Mouse (Mus musculus): Measurements from ENCODE around the gene Ffar2.

DNA sequence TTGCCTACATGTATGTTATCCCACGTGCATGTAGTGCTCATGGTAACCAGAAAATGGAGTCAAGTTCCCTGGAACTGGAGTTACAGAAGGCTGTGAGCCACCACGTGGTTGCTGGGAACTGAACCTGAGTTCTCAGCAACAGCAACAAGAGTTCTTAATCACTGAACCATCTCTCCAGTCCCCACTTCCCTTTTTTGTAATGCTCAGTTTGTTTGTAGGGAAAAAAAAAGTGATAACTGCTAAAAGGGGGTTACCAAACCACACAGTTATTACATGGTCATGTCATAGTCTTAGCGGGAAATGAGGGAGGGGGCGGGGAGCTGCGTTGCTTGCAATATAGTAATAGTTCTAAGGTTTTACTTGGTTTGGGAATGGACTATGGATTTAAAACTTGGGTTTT lies 18.5 kb upstream of the Ffar2 start:
- TF ChIP-seq CTCF (IDR thresholded peaks at IDR 0.05; ENCODE audit: control insufficient read depth, insufficient read depth, insufficient replicate concordance, low read depth, low read length), result no peak
- TF ChIP-seq POLR2A (IDR thresholded peaks at IDR 0.05; ENCODE audit: control insufficient read depth, low read depth, low read length), result no peak

All from testis, adult 2 months (tissue).